Mouse (Mus musculus): ENCODE data around the gene C8a. TPM values are rescaled to one million over a fixed set of nuclear protein-coding genes. Genes with fewer than 3 reads are reported as not detected.

Gene C8a
- polyA plus RNA-seq, 1 experiment from 2014 or later: not detected

- Histone ChIP-seq H3K9me3 (no peaks in the 10 kb centered on the region), H3K4me3 (no peak overlapping the region), H3K27me3 (no peaks in the 10 kb centered on the region), H3K36me3 (no peaks in the 10 kb centered on the region), H3K4me2 (no peak overlapping the region), H3K27ac (replicated peaks) (no peak overlapping the region), H3K9ac (no peak overlapping the region), H3K4me1 (replicated peaks) (peaks cover 18% of the 10 kb centered on the region; the same call in 1 of the 2 replicates)
- no peak for ATAC-seq (ENCODE audit: low FRiP score, low read depth)
- WGBS: 77% methylated on average over 9 of the region's 9 CpGs
Observed at GRCm38 (mm10) chr4:104888499-104889262, 12.5 kb upstream of the C8a start.

- peaks cover 15% of the 10 kb centered on the region; the same call in 1 of the 2 replicates for H3K4me1 ChIP-seq (replicated peaks)
- no peaks in the 10 kb centered on the region for H3K27me3 ChIP-seq
- no peaks in the 10 kb centered on the region for H3K36me3 ChIP-seq
- no peak for ATAC-seq (ENCODE audit: low FRiP score, low read depth)
- H3K27ac ChIP-seq (replicated peaks): no peak overlapping the region
- no peak overlapping the region for H3K4me3 ChIP-seq
- H3K9me3 ChIP-seq: no peaks in the 10 kb centered on the region
- no peak overlapping the region for H3K9ac ChIP-seq
- no peak overlapping the region for H3K4me2 ChIP-seq
- 40% methylated on average over 9 of the region's 9 CpGs for WGBS
Observed at GRCm38 (mm10) chr4:104887486-104887885, 11.3 kb upstream of the C8a start.

GRCm38 (mm10) chr4:104875832-104876231, 366 bp downstream of the C8a start:
- ATAC-seq (ENCODE audit: low FRiP score, low read depth): no peak
- H3K36me3 ChIP-seq: no peaks in the 10 kb centered on the region
- no peak overlapping the region for H3K4me2 ChIP-seq
- no peak overlapping the region for H3K9ac ChIP-seq
- H3K4me1 ChIP-seq (replicated peaks): no peaks in the 10 kb centered on the region
- H3K9me3 ChIP-seq: no peaks in the 10 kb centered on the region
- no peak overlapping the region for H3K4me3 ChIP-seq
- 69% methylated on average over 4 of the region's 4 CpGs for WGBS
- no peaks in the 10 kb centered on the region for H3K27me3 ChIP-seq
- H3K27ac ChIP-seq (replicated peaks): no peak overlapping the region

GRCm38 (mm10) chr4:104870196-104870595, 6.0 kb downstream of the C8a start:
- no peak overlapping the region for H3K27ac ChIP-seq (replicated peaks)
- H3K4me2 ChIP-seq: no peak overlapping the region
- no peaks in the 10 kb centered on the region for H3K4me1 ChIP-seq (replicated peaks)
- ATAC-seq (ENCODE audit: low FRiP score, low read depth): no peak
- H3K9me3 ChIP-seq: no peaks in the 10 kb centered on the region
- H3K4me3 ChIP-seq: no peak overlapping the region
- whole genome bisulfite sequencing: 91% methylated on average over 5 of the region's 5 CpGs
- H3K9ac ChIP-seq: no peak overlapping the region
- H3K27me3 ChIP-seq: no peaks in the 10 kb centered on the region
- H3K36me3 ChIP-seq: no peaks in the 10 kb centered on the region

GRCm38 (mm10) chr4:104869581-104869980, 6.6 kb downstream of the C8a start:
- Histone ChIP-seq H3K27ac (replicated peaks) (no peak overlapping the region), H3K9me3 (no peaks in the 10 kb centered on the region), H3K4me1 (replicated peaks) (no peaks in the 10 kb centered on the region), H3K27me3 (no peaks in the 10 kb centered on the region), H3K9ac (no peak overlapping the region), H3K4me2 (no peak overlapping the region), H3K36me3 (no peaks in the 10 kb centered on the region), H3K4me3 (no peak overlapping the region)
- no peak for ATAC-seq (ENCODE audit: low FRiP score, low read depth)

GRCm38 (mm10) chr4:104864397-104864796, 11.8 kb downstream of the C8a start:
- WGBS: 85% methylated on average over 1 of the region's 1 CpGs
- H3K4me2 ChIP-seq: no peak overlapping the region

GRCm38 (mm10) chr4:104861241-104861640, 15.0 kb downstream of the C8a start:
- H3K9ac ChIP-seq: no peak overlapping the region
- ATAC-seq (ENCODE audit: low FRiP score, low read depth): no peak
- 86% methylated on average over 8 of the region's 8 CpGs for WGBS
- no peaks in the 10 kb centered on the region for H3K9me3 ChIP-seq
- no peaks in the 10 kb centered on the region for H3K27me3 ChIP-seq
- no peaks in the 10 kb centered on the region for H3K36me3 ChIP-seq
- H3K27ac ChIP-seq (replicated peaks): no peak overlapping the region
- no peak overlapping the region for H3K4me3 ChIP-seq
- no peaks in the 10 kb centered on the region for H3K4me1 ChIP-seq (replicated peaks)
- H3K4me2 ChIP-seq: no peak overlapping the region

More at GRCm38 (mm10) chr4:104864397-104864796, 11.8 kb downstream of the C8a start:
- Histone ChIP-seq H3K9ac (no peak overlapping the region), H3K27ac (replicated peaks) (no peak overlapping the region), H3K4me1 (replicated peaks) (no peaks in the 10 kb centered on the region), H3K4me3 (no peak overlapping the region), H3K9me3 (no peaks in the 10 kb centered on the region), H3K27me3 (no peaks in the 10 kb centered on the region), H3K36me3 (no peaks in the 10 kb centered on the region)
- no peak for ATAC-seq (ENCODE audit: low FRiP score, low read depth)

- Histone ChIP-seq H3K27ac (replicated peaks) (no peak overlapping the region), H3K27me3 (no peaks in the 10 kb centered on the region), H3K4me2 (no peak overlapping the region), H3K4me1 (replicated peaks) (no peaks in the 10 kb centered on the region), H3K9me3 (no peaks in the 10 kb centered on the region), H3K36me3 (no peaks in the 10 kb centered on the region), H3K9ac (no peak overlapping the region), H3K4me3 (no peak overlapping the region)
- ATAC-seq (ENCODE audit: low FRiP score, low read depth): no peak
- 80% methylated on average over 4 of the region's 4 CpGs for WGBS
Observed at GRCm38 (mm10) chr4:104857823-104858222, 18.4 kb downstream of the C8a start.

- Histone ChIP-seq H3K36me3 (no peaks in the 10 kb centered on the region), H3K4me1 (replicated peaks) (no peaks in the 10 kb centered on the region), H3K9me3 (no peaks in the 10 kb centered on the region), H3K27ac (replicated peaks) (no peak within 1 kb of the TSS), H3K27me3 (no peaks in the 10 kb centered on the region), H3K4me2 (no peak within 1 kb of the TSS), H3K9ac (no peak within 1 kb of the TSS), H3K4me3 (no peak within 1 kb of the TSS)
- ATAC-seq (ENCODE audit: low FRiP score, low read depth): no peak
- 78% methylated on average over 1 of the region's 1 CpGs for WGBS
Observed at GRCm38 (mm10) chr4:104857029-104857428, 19.2 kb downstream of the C8a start, which contains the start of gene Gm17662. TSS of gene Gm17662 (plus strand) at chr4:104857329.

- no peak overlapping the region for H3K27ac ChIP-seq (replicated peaks)
- no peak overlapping the region for H3K9ac ChIP-seq
- H3K4me3 ChIP-seq: no peak overlapping the region
- H3K4me1 ChIP-seq (replicated peaks): no peaks in the 10 kb centered on the region
- H3K4me2 ChIP-seq: no peak overlapping the region
- no peaks in the 10 kb centered on the region for H3K9me3 ChIP-seq
- no peak for ATAC-seq (ENCODE audit: low FRiP score, low read depth)
- no peaks in the 10 kb centered on the region for H3K27me3 ChIP-seq
- WGBS: 80% methylated on average over 2 of the region's 2 CpGs
- H3K36me3 ChIP-seq: no peaks in the 10 kb centered on the region
Observed at GRCm38 (mm10) chr4:104855216-104855615, 21.0 kb downstream of the C8a start.

- no peaks in the 10 kb centered on the region for H3K36me3 ChIP-seq
- H3K4me3 ChIP-seq: no peak overlapping the region
- 40% methylated on average over 4 of the region's 4 CpGs for WGBS
- H3K4me1 ChIP-seq (replicated peaks): no peaks in the 10 kb centered on the region
- no peak overlapping the region for H3K27ac ChIP-seq (replicated peaks)
- no peak overlapping the region for H3K9ac ChIP-seq
- H3K9me3 ChIP-seq: no peaks in the 10 kb centered on the region
- no peak for ATAC-seq (ENCODE audit: low FRiP score, low read depth)
- no peaks in the 10 kb centered on the region for H3K27me3 ChIP-seq
- H3K4me2 ChIP-seq: no peak overlapping the region
Observed at GRCm38 (mm10) chr4:104843546-104843945, 32.7 kb downstream of the C8a start.

GRCm38 (mm10) chr4:104842204-104842603, 34.0 kb downstream of the C8a start:
- Histone ChIP-seq H3K27ac (replicated peaks) (no peak overlapping the region), H3K4me1 (replicated peaks) (no peaks in the 10 kb centered on the region), H3K4me3 (no peak overlapping the region), H3K4me2 (no peak overlapping the region), H3K9me3 (no peaks in the 10 kb centered on the region), H3K27me3 (no peaks in the 10 kb centered on the region), H3K36me3 (no peaks in the 10 kb centered on the region), H3K9ac (no peak overlapping the region)
- no peak for ATAC-seq (ENCODE audit: low FRiP score, low read depth)
- 79% methylated on average over 5 of the region's 5 CpGs for WGBS

GRCm38 (mm10) chr4:104838342-104838741, 37.9 kb downstream of the C8a start:
- Histone ChIP-seq H3K36me3 (no peaks in the 10 kb centered on the region), H3K27me3 (no peaks in the 10 kb centered on the region), H3K4me1 (replicated peaks) (peaks cover 6% of the 10 kb centered on the region; the same call in 1 of the 2 replicates), H3K9ac (no peak overlapping the region), H3K4me3 (no peak overlapping the region), H3K9me3 (no peaks in the 10 kb centered on the region), H3K27ac (replicated peaks) (no peak overlapping the region), H3K4me2 (no peak overlapping the region)
- WGBS: 89% methylated on average over 2 of the region's 2 CpGs
- no peak for ATAC-seq (ENCODE audit: low FRiP score, low read depth)

All from hindbrain, embryonic 15.5 days (tissue).